Mouse (Mus musculus) G1E-ER4 (cell line): ENCODE data around the gene Cfhr1. TPM values are rescaled to one million over a fixed set of nuclear protein-coding genes. Genes with fewer than 3 reads are reported as not detected.

Experiments used
- GATA1 ChIP-seq: IDR thresholded peaks from one replicate; pipeline ENCODE4 v1.8.0; 2012; ENCODE audit warnings: low read length, inconsistent platforms
- polyA plus RNA-seq: library from polyadenylated mRNA; stranded (reverse); fragments of >175 nt; gene quantifications from 2 replicates; pipeline ENCODE4 v1.2.3, GENCODE M21; 2012

Cfhr1 gene
- not detected in 2 replicates for polyA plus RNA-seq

DNA sequence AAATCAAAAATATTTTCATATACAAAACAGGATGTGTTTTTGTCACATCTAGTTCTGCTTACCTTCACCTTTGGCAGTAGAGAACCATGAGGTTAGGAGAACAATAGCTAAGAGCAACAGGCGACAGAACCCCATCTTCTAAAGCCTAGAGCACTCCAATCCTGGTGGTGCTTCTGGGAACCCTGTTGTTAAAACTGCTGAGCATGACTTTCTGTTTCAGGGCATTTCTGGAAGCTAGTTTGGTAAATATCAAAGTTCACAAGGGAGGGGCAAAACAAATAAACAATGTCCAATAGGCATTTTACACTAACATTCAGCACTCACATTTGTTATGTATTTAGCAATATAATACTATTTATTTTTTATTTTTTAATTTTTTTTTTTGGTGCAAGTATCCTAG is at the start of gene Cfhr1:
Gene Cfhr1, minus strand, starts transcription at position 249 of the 400 bp plus-strand sequence.
- TF ChIP-seq GATA1, result no peak

GRCm38 (mm10) chr1:139551311-139551710 is 8.8 kb downstream of the Cfhr1 start:
- no peak for TF ChIP-seq GATA1

DNA sequence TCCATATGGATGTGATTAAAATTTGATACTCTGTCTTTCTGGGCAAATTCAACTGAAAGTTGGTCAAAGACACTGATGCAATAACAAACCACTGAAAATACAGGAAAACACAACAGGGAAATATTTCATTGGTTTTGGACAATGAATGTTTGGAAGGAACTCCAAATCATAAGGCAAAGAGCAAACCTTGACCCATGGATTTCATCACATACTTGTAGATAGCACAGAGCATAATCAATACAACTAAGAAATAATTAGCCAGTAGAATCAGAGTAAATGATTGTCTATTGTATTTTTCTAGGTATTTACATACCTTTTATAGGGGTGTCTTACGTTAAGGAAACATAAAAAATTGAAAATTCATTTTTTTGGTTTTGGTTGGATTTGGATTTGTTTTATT is 11.5 kb downstream of the Cfhr1 start:
- TF ChIP-seq GATA1, result no peak

GRCm38 (mm10) chr1:139514556-139514955 is 45.5 kb downstream of the Cfhr1 start:
- TF ChIP-seq GATA1, result no peak

DNA sequence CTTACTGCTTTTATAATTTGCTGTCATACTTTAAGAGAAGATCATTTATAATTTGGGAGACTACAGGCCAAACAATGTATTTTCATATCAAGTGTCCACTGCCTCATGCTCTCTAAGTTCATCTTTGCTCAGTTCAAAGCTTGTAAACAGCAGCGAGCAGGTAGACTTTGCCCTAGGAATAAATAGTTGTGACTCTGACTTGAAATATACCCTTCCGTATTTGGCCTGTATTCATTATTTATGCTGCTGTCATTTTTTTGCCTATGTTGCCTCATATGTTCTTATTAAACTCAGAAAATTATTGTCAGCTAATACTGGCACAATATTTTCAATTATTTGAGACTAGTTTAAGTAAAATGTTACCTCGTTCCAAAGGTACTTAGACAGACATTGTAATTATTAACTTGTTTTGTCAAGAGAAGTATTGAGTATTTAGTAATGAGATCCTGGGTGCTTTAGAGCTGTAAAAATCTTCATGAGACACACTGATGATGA is 58.8 kb downstream of the Cfhr1 start, which contains the start of gene F13b:
Gene F13b, plus strand, starts transcription at position 445 of the 495 bp plus-strand sequence.
- no peak for TF ChIP-seq GATA1

DNA sequence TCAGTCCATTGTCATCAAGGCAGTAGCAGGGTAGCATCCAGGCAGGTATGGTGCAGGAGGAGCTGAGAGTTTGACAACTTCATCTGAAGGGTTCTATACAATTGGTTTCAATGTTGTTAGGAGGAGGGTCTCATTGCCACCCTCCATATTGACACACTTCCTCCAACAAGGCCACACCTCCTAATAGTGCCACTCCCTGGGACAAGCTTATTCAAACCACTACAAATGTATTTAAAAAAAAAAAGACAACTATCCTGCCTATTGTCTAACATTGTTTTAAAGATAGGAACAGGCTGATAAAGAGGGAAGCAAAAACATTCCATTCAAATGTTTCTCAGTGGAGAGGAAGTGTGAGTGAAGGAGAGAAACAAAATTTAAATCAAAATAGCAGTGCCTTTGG is 60.3 kb downstream of the Cfhr1 start:
- TF ChIP-seq GATA1, result no peak

Other genes starting within 250 kb of the Cfhr1 start
- gene Crb1, start 183.2 kb downstream of the Cfhr1 start, polyA plus RNA-seq, result not detected in 2 replicates
- gene Zbtb41, start 138.0 kb downstream of the Cfhr1 start, polyA plus RNA-seq, result 0.37 and 0.55 TPM in 2 replicates
- gene Aspm, start 105.5 kb downstream of the Cfhr1 start, polyA plus RNA-seq, result 5.3 and 7.6 TPM in 2 replicates
- not detected in 2 replicates for gene F13b, start 58.6 kb downstream of the Cfhr1 start, polyA plus RNA-seq
- gene Gm4788, start 221.0 kb upstream of the Cfhr1 start, polyA plus RNA-seq, result not detected in 2 replicates